Mouse (Mus musculus): ENCODE results near the gene Sema3f. TPM values are rescaled to one million over a fixed set of nuclear protein-coding genes. Genes with fewer than 3 reads are reported as not detected.

The Sema3f gene
- polyA plus RNA-seq, 1 experiment, result 39.1 TPM

DNA sequence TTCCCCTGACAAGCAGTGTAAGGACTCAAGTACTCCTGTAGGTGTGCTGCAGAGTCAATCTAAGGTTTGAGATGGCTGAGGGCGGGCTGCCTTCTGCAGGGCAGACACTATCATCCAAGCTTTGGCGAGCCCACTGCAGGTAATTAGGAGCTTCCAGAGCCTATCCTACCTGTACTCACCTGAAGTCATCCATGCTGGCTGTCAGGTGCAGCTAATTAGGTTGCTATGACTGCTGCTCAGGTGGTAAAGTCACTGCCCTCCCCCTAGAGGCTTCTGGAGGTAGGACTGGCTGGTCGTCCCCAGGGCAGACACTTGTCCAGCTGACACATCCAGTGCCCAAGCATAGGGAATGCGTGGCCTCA is 28.5 kb upstream of the Sema3f start:
- peak; percentile 48 for DNase-seq
- no peak overlapping the region for H3K27ac ChIP-seq (ENCODE audit: insufficient read depth, low read depth, low read length)

DNA sequence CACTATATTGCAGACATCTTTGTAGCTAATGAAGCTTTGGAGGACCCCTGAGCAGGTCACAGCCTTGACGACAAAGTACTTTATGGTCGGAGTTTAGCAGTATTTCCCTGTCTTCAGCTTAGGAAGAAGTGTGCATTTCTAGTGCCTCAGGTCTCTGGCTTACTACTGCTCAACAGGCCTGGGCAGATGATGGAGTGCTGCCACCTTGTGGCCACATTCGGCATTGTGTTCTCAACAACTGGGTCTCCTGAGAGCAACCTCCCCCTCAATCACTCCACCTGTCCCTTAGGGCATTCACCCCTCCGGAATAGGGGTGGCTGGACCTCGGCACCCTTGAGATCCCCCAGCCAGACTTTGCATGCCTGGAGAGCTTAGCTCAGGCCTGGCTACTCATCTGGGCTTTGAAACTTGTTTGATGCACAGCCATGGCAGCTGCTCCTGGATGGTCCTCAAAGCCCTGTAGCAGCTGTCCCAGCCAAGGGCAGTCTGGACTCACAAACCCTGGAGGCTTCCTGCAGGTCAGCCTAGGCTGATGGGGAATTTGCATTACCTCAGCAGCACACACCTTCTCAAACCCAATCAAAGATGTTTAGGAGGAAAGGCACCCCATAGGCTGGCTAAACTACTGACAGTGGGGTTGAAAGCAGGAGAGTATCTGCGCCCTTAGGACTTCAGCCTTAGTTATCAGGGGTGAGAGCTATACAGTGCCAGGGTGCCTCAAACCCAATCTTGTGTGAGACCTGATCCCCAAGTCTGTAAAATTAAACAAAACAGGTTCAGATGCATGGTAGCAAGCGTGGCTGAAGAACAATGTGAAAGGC is 28.0 kb upstream of the Sema3f start:
- TF ChIP-seq CTCF (conservative IDR thresholded peaks at IDR 0.05; ENCODE audit: insufficient read depth, insufficient read length, low read depth, low read length), result peak; percentile 98
- no peak for TF ChIP-seq POLR2A (IDR thresholded peaks at IDR 0.05; ENCODE audit: low read depth, low read length)
- Histone ChIP-seq H3K27ac (ENCODE audit: insufficient read depth, low read depth, low read length) (no peak overlapping the region), H3K36me3 (ENCODE audit: control insufficient read depth, insufficient read depth, low read length) (peaks cover 11% of the 10 kb centered on the region), H3K27me3 (replicated peaks; ENCODE audit: control insufficient read depth, insufficient read depth, low read length) (no peaks in the 10 kb centered on the region), H3K4me1 (ENCODE audit: control insufficient read depth, insufficient read depth, low read length) (no peaks in the 10 kb centered on the region), H3K4me3 (ENCODE audit: insufficient read depth, low read depth, low read length) (no peak overlapping the region)
- 24% methylated on average over 7 of the region's 7 CpGs for WGBS
- peak; percentile 90 for DNase-seq

More for the DNA sequence above, 28.5 kb upstream of the Sema3f start:
- 51% methylated on average over 4 of the region's 4 CpGs for WGBS
- TF ChIP-seq CTCF (conservative IDR thresholded peaks at IDR 0.05; ENCODE audit: insufficient read depth, insufficient read length, low read depth, low read length) (peak; percentile 50), POLR2A (IDR thresholded peaks at IDR 0.05; ENCODE audit: low read depth, low read length) (no peak)
- Histone ChIP-seq H3K4me1 (ENCODE audit: control insufficient read depth, insufficient read depth, low read length) (no peaks in the 10 kb centered on the region), H3K27me3 (replicated peaks; ENCODE audit: control insufficient read depth, insufficient read depth, low read length) (no peaks in the 10 kb centered on the region), H3K36me3 (ENCODE audit: control insufficient read depth, insufficient read depth, low read length) (peaks cover 13% of the 10 kb centered on the region), H3K4me3 (ENCODE audit: insufficient read depth, low read depth, low read length) (no peak overlapping the region)

DNA sequence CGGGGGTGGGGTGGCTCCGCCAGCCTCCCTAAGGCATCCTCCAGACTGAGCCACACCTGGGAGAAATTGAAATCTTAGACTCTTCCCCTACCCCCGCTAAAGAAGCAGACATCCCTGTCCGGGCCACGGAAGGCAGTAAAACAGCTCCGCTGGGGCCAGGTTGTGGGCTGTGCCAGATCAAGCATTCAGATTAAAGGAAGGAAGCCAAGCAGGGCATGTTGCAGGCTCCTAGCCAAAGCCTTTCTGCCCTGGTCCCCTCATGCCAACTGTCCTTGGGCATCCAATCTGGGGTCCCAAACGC is 25.9 kb upstream of the Sema3f start:
- H3K27ac ChIP-seq (ENCODE audit: insufficient read depth, low read depth, low read length), result no peak overlapping the region
- WGBS, result 2% methylated on average over 7 of the region's 7 CpGs
- no peaks in the 10 kb centered on the region for H3K4me1 ChIP-seq (ENCODE audit: control insufficient read depth, insufficient read depth, low read length)
- H3K27me3 ChIP-seq (replicated peaks; ENCODE audit: control insufficient read depth, insufficient read depth, low read length), result no peaks in the 10 kb centered on the region
- H3K4me3 ChIP-seq (ENCODE audit: insufficient read depth, low read depth, low read length), result no peak overlapping the region
- DNase-seq, result peak; percentile 48
- no peak for TF ChIP-seq POLR2A (IDR thresholded peaks at IDR 0.05; ENCODE audit: low read depth, low read length)
- no peak for TF ChIP-seq CTCF (conservative IDR thresholded peaks at IDR 0.05; ENCODE audit: insufficient read depth, insufficient read length, low read depth, low read length)
- H3K36me3 ChIP-seq (ENCODE audit: control insufficient read depth, insufficient read depth, low read length), result peaks cover 3% of the 10 kb centered on the region; the same call in 1 of the 2 replicates

DNA sequence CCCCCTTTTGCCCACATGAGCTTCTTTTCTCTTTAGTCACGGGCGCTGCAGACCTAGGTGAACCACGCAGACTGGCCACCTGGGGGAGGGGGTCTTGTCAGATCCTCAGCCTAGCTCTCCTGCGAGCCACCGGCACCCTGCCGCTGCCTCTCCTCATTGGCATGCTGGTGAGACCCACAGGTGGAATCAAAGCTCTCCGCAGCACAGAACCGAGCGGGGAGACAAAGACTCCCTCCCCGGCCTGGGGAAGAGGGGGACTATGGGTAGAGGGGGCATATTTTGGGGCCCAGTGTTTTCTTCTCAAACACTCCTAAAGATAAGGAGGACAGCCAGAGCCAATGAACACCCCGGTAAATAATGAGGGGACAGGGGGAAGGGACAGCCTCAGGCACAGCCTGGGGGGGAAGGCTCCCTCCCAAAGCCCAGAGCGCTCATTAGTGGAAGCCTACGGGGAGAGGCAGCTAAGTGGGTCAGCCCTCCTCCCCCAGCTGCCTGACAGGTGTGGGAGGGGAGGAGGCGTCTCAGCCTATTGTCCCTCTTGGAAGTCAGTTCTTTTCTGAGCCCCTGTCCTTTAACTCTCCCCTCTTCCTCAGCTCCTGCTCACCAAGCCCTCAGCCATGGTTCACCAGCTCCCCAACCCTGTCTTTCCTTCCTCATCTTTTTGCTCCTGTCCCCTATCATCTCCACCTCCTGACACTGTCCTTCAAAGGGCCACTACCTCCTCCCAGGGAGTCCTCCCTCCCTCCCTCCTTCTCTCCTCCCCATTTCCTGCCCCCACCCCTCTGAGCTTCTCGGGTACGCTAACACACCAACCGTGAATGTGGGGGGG is 25.3 kb upstream of the Sema3f start:
- H3K27me3 ChIP-seq (replicated peaks; ENCODE audit: control insufficient read depth, insufficient read depth, low read length), result no peaks in the 10 kb centered on the region
- H3K36me3 ChIP-seq (ENCODE audit: control insufficient read depth, insufficient read depth, low read length), result peaks cover 1% of the 10 kb centered on the region; the same call in 1 of the 2 replicates
- H3K27ac ChIP-seq (ENCODE audit: insufficient read depth, low read depth, low read length), result peak overlapping the region; percentile 1; the same call in 1 of the 2 replicates
- WGBS, result 23% methylated on average over 17 of the region's 17 CpGs
- no peaks in the 10 kb centered on the region for H3K4me1 ChIP-seq (ENCODE audit: control insufficient read depth, insufficient read depth, low read length)
- DNase-seq, result no peak
- TF ChIP-seq POLR2A (IDR thresholded peaks at IDR 0.05; ENCODE audit: low read depth, low read length), result no peak
- no peak for TF ChIP-seq CTCF (conservative IDR thresholded peaks at IDR 0.05; ENCODE audit: insufficient read depth, insufficient read length, low read depth, low read length)
- no peak overlapping the region for H3K4me3 ChIP-seq (ENCODE audit: insufficient read depth, low read depth, low read length)

DNA sequence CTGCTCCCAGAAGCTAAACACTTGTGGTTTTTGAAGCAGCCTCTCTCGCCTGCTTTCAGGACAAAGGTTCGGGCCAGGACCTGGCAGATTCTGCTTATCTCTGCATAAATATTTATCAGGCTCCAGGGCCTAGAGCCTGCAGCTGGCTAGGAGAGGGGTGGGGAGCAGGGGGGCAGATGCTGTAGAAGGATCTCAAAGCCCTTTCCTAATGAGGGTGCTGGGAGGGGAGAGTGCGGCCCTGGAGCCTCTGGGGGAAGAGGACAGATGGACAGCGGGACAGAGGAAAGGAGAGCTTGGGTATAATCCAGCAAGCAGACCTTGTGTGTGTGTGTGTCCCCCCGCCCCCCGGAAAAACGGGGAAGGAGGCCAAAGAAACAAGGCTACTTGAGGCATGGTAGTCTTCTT is 24.3 kb upstream of the Sema3f start:
- Histone ChIP-seq H3K36me3 (ENCODE audit: control insufficient read depth, insufficient read depth, low read length) (no peaks in the 10 kb centered on the region; the same call in 1 of the 2 replicates), H3K27ac (ENCODE audit: insufficient read depth, low read depth, low read length) (no peak overlapping the region), H3K27me3 (replicated peaks; ENCODE audit: control insufficient read depth, insufficient read depth, low read length) (no peaks in the 10 kb centered on the region), H3K4me3 (ENCODE audit: insufficient read depth, low read depth, low read length) (no peak overlapping the region), H3K4me1 (ENCODE audit: control insufficient read depth, insufficient read depth, low read length) (no peaks in the 10 kb centered on the region)
- TF ChIP-seq CTCF (conservative IDR thresholded peaks at IDR 0.05; ENCODE audit: insufficient read depth, insufficient read length, low read depth, low read length) (no peak), POLR2A (IDR thresholded peaks at IDR 0.05; ENCODE audit: low read depth, low read length) (no peak)
- DNase-seq, result no peak
- 50% methylated on average over 7 of the region's 7 CpGs for WGBS

DNA sequence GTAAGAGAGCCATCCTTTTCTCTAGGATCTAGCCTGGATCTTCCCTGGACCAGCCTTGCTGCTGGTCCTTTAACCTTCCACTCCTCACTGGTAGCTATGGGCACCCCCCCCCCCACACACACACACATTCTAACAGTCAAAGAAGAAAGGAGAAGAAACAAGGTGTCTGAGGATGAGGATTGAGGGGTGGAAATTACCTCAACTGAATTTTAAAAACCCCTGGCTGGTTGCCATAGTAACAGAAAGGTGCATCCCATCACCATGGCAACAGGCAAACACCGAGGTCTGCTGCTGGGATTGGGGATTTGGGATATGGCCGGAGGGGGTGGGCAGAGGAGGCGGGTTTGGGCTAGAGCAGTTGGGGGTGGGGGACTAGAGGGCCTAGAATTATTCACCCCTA is 19.4 kb upstream of the Sema3f start:
- H3K27ac ChIP-seq (ENCODE audit: insufficient read depth, low read depth, low read length), result no peak overlapping the region
- TF ChIP-seq CTCF (conservative IDR thresholded peaks at IDR 0.05; ENCODE audit: insufficient read depth, insufficient read length, low read depth, low read length) (no peak), POLR2A (IDR thresholded peaks at IDR 0.05; ENCODE audit: low read depth, low read length) (no peak)
- WGBS, result 82% methylated on average over 3 of the region's 3 CpGs
- no peaks in the 10 kb centered on the region for H3K27me3 ChIP-seq (replicated peaks; ENCODE audit: control insufficient read depth, insufficient read depth, low read length)
- peaks cover 9% of the 10 kb centered on the region for H3K4me1 ChIP-seq (ENCODE audit: control insufficient read depth, insufficient read depth, low read length)
- DNase-seq, result no peak
- no peak overlapping the region for H3K4me3 ChIP-seq (ENCODE audit: insufficient read depth, low read depth, low read length)
- H3K36me3 ChIP-seq (ENCODE audit: control insufficient read depth, insufficient read depth, low read length), result no peaks in the 10 kb centered on the region
